Mouse (Mus musculus) spleen, adult 2 months (tissue): ENCODE measurements at regions not wholly inside any gene's neighbourhood (a gene's known extent, or its start where the extent isn't known, plus 50 kb on each side); places are given as distances from the start of the nearest gene placed in this dataset.

Source experiments
- DNase-seq, 2 experiments: peaks; one replicate each; pipeline versions ENCODE4 v3.0.0 to v3.0.0-alpha.2; 2012 to 2021; ENCODE audit warnings: low spot score in 2 of 2, low read depth in 1 of 2
- H3K27ac ChIP-seq: fragments of 200-500 bp; 2 replicates; pipeline ENCODE4 v1.5.1; 2012; ENCODE audit warnings: low read length, inconsistent platforms; ENCODE audit not compliant: insufficient read depth
- H3K27me3 ChIP-seq: fragments of 200-500 bp; 2 replicates; pipeline ENCODE4 v1.6.1; 2012; ENCODE audit warnings: mild to moderate bottlenecking, moderate library complexity, low read length, inconsistent platforms; ENCODE audit not compliant: control insufficient read depth, insufficient read depth
- H3K36me3 ChIP-seq: fragments of 200-500 bp; 2 replicates; pipeline ENCODE4 v1.6.1; 2012; ENCODE audit warnings: mild to moderate bottlenecking, low read length, inconsistent platforms; ENCODE audit not compliant: control insufficient read depth, insufficient read depth
- H3K4me1 ChIP-seq: fragments of 200-500 bp; 2 replicates; pipeline ENCODE4 v1.6.1; 2011; ENCODE audit warnings: inconsistent platforms; ENCODE audit not compliant: control insufficient read depth, insufficient read depth, insufficient read length
- H3K4me3 ChIP-seq: fragments of 200-500 bp; 2 replicates; pipeline ENCODE4 v1.5.1; 2011; ENCODE audit warnings: mild to moderate bottlenecking, inconsistent platforms; ENCODE audit not compliant: insufficient read depth, insufficient read length; ENCODE audit errors: extremely low read depth
- CTCF ChIP-seq: fragments of 200-500 bp; IDR thresholded peaks from 2 replicates; pipeline ENCODE4 v1.5.1; 2011; ENCODE audit warnings: mild to moderate bottlenecking, inconsistent platforms; ENCODE audit not compliant: insufficient read depth, insufficient read length, insufficient replicate concordance; ENCODE audit errors: extremely low read depth
- POLR2A ChIP-seq: fragments of 200-500 bp; IDR thresholded peaks from 2 replicates; pipeline ENCODE4 v1.6.1; 2011; ENCODE audit warnings: low read depth, low read length, inconsistent platforms
- WGBS: fragments of 180-500 bp; shearing (Covaris S2); methylation state at CpG from one replicate; pipeline ENCODE4 v1.1.7; 2018; 5-methylcytosine and 5-hydroxymethylcytosine counted together

DNA sequence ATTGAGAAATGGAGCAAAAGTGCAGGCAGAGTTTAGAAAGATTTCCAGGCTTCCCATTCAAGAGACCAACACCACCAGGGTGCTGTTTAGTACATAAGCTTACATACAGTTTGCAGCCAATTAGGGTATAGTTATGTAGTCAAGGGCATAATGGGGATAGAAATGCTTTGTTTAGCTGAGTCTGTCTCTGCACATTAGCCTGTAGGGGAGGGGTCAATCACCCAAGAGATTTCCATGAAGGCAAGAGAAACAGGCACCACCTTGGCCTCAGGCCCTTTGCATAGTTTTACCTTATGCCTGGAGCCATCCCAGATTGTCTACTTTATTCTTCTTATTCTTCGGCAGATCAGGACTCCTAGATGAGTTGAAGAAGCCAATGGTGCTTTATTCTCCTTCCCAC, 205.9 kb upstream of the Zfp352 start:
- no peak for TF ChIP-seq CTCF
- TF ChIP-seq POLR2A: no peak
- DNase-seq: no peak
- whole genome bisulfite sequencing: 100% methylated on average over 1 of the region's 1 CpGs
- no peak overlapping the region for H3K27ac ChIP-seq
- no peaks in the 10 kb centered on the region for H3K4me1 ChIP-seq
- H3K36me3 ChIP-seq: no peaks in the 10 kb centered on the region
- no peak overlapping the region for H3K4me3 ChIP-seq
- H3K27me3 ChIP-seq: no peaks in the 10 kb centered on the region

DNA sequence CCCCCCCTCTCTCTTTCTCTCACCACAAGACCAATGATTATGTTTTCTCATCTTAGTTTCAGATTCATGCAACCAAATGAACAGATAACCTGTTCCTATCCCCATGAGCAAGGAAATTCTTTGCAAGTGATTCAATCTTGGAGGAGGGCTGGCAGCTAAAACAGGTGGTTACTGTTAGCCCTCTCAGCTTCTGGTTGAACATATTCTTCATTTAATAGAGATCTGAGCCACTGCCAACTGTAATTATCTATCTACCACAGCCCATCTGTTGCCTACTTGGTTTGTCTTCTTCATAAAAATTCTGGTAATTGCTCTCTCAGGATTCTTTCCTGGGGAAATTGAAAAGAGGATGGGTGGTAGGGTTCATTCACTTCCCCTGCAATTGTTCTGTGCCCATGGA, 204.4 kb upstream of the Zfp352 start:
- TF ChIP-seq POLR2A (no peak), CTCF (no peak)
- DNase-seq: no peak
- Histone ChIP-seq H3K36me3 (no peaks in the 10 kb centered on the region), H3K4me1 (no peaks in the 10 kb centered on the region), H3K27me3 (no peaks in the 10 kb centered on the region), H3K27ac (no peak overlapping the region), H3K4me3 (no peak overlapping the region)
